ENCODE assay signal across 8 mouse cellular contexts in the genomic region with DNA sequence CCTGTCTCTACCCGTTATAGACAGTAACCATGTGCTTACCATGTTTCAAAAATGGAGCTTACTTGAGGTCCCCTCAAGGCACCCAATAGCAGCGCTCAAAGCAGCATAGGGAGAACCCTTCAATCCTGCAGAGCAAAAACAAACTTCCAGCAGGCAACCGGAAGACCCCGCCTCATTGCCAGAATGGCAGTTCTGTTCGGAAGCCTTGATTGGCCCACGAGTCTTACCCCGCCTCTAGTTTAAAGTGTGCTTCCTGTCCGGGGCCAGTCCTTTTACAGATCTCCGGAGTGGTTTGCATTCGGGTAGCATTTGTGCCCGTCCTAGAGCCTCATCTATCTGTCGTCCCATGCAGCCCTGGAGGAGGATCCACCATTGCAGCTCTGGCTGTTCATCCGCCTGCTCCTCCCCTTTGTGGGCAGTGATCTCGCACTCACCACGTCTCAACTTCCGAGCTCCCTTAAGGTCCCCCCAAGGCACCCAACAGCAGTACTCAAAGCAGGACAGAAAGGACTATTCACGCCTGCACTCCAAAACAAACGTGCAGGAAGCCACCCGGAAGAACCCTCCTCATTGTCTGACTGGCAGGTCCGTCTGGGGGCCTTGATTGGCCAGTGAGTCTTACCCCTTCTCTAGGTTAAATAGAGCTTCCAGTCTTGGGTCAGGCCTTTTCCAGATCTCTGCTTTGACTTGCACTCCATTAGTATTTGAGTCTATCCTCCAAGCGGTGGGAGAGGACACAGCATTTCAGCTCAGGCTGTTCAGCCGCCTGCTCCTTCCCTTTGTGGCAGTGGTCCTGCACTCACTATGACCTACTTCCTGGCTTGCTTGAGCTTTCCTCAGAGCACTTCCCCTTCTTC. TPM values are rescaled to one million over a fixed set of nuclear protein-coding genes. Genes with fewer than 3 reads are reported as not detected.
A peak's percentile ranks its signal among the peaks of the same experiment; 100 is the strongest.
DNase-seq lines count a peak whose midpoint lies in the region; ATAC-seq and TF ChIP-seq lines count a peak whose summit lies in the region.
"Not testable (repeated sequence)": the region's sequence is repeated elsewhere in the genome, so short reads cannot be mapped to it uniquely, and the experiment has no call there.

No protein-coding gene starts in this region.

- peak overlapping the region; percentile 87 for H3K27ac ChIP-seq in MEL (ENCODE audit: control insufficient read depth, low read depth, low read length)
- H3K27ac ChIP-seq in cerebellum, adult 2 months (ENCODE audit: insufficient read depth, low read length): peak overlapping the region; percentile 32
- peak overlapping the region; percentile 82 for H3K27ac ChIP-seq in forebrain, postnatal 0 days (ENCODE audit: low read depth, low read length)
- peak overlapping the region; percentile 82 for H3K27ac ChIP-seq in layer of hippocampus, adult 2 months
- peak overlapping the region; percentile 87 for H3K27ac ChIP-seq in neural tube, embryonic 15.5 days (replicated peaks)

- TF ChIP-seq POLR2A in MEL (IDR thresholded peaks at IDR 0.05; ENCODE audit: control insufficient read depth in 1 of 2, insufficient read depth in 1 of 2, low read depth in 1 of 2, low read length in 2 of 2, poor library complexity in 1 of 2): peak; percentile 34 to 82; a peak in 3 of 4 replicates
- TF ChIP-seq POLR2A in cerebellum, adult 2 months (IDR thresholded peaks at IDR 0.05; ENCODE audit: borderline replicate concordance, insufficient read depth, low read length): peak; percentile 31; the same call in 1 of the 2 replicates
- peak; percentile 50; the same call in 1 of the 2 replicates for TF ChIP-seq POLR2A in lung, adult 2 months (IDR thresholded peaks at IDR 0.05; ENCODE audit: borderline replicate concordance, extremely low read depth, low read depth, low read length)

- H3K79me2 ChIP-seq in MEL (ENCODE audit: control insufficient read depth, insufficient read depth, low read length, poor library complexity): not testable (repeated sequence)

- peak overlapping the region; percentile 65 for H3K4me2 ChIP-seq in forebrain, postnatal 0 days (ENCODE audit: low read depth)
- peak overlapping the region; percentile 69 for H3K4me2 ChIP-seq in neural tube, embryonic 15.5 days

- DNase-seq in MEL (ENCODE audit: low read depth, low spot score): peak; percentile 94
- peak; percentile 75 to 87 for DNase-seq in cerebellum, adult 2 months
- peak; percentile 91 for DNase-seq in forebrain, postnatal 0 days
- DNase-seq in heart, postnatal 36 days: peak; percentile 77 to 80
- peak; percentile 76 to 86 for DNase-seq in layer of hippocampus, adult 2 months (ENCODE audit: low spot score in 2 of 2)
- peak; percentile 75 for DNase-seq in lung, adult 2 months
- peak; percentile 77 for DNase-seq in testis, postnatal 10 days (ENCODE audit: low spot score)

- peak overlapping the region; percentile 59 to 66 for H3K4me3 ChIP-seq in MEL (ENCODE audit: control insufficient read depth in 1 of 2, insufficient read depth in 1 of 2, low read depth in 2 of 2, low read length in 2 of 2)
- peak overlapping the region; percentile 56 for H3K4me3 ChIP-seq in cerebellum, adult 2 months (replicated peaks; ENCODE audit: insufficient read depth, low read depth, low read length)
- H3K4me3 ChIP-seq in forebrain, postnatal 0 days (ENCODE audit: low read depth, low read length): peak overlapping the region; percentile 41
- H3K4me3 ChIP-seq in layer of hippocampus, adult 2 months: peak overlapping the region; percentile 59
- peak overlapping the region; percentile 76 for H3K4me3 ChIP-seq in lung, adult 2 months (replicated peaks; ENCODE audit: extremely low read depth, low read depth, low read length)
- H3K4me3 ChIP-seq in neural tube, embryonic 15.5 days (replicated peaks): peak overlapping the region; percentile 55

- not testable (repeated sequence) for H3K36me3 ChIP-seq in MEL (ENCODE audit: control insufficient read depth in 1 of 2, insufficient read depth in 2 of 2, low read length in 2 of 2); forebrain, postnatal 0 days (ENCODE audit: insufficient read depth); neural tube, embryonic 15.5 days

- not testable (repeated sequence) for TF ChIP-seq EP300 in MEL (IDR thresholded peaks at IDR 0.05; ENCODE audit: low read depth in 1 of 2, low read length in 2 of 2)

- H3K27me3 ChIP-seq in MEL (ENCODE audit: control insufficient read depth in 1 of 2, insufficient read depth in 2 of 2, low read length in 2 of 2); cerebellum, adult 2 months (ENCODE audit: control insufficient read depth, insufficient read depth, low read length); forebrain, postnatal 0 days (ENCODE audit: insufficient read depth, low read length); neural tube, embryonic 15.5 days (replicated peaks): not testable (repeated sequence)

- not testable (repeated sequence) for TF ChIP-seq CTCF in MEL (IDR thresholded peaks at IDR 0.05 in 2 of 3, conservative IDR thresholded peaks at IDR 0.05 in 1 of 3; ENCODE audit: control insufficient read depth in 1 of 3, insufficient read depth in 1 of 3, low read depth in 2 of 3, low read length in 3 of 3, poor library complexity in 1 of 3, severe bottlenecking in 1 of 3); cerebellum, adult 2 months (IDR thresholded peaks at IDR 0.05; ENCODE audit: borderline replicate concordance, insufficient read depth, low read depth, low read length); forebrain, postnatal 0 days (IDR thresholded peaks at IDR 0.05; ENCODE audit: low read depth); layer of hippocampus, adult 2 months (conservative IDR thresholded peaks at IDR 0.05); lung, adult 2 months (IDR thresholded peaks at IDR 0.05; ENCODE audit: insufficient read depth, low read length)

- WGBS in cerebellum, adult 2 months: 8% methylated on average over 22 of the region's 22 CpGs
- WGBS in forebrain, postnatal 0 days: 13% methylated on average over 22 of the region's 22 CpGs
- WGBS in lung, adult 2 months: 9% methylated on average over 22 of the region's 22 CpGs
- WGBS in neural tube, embryonic 15.5 days: 8% methylated on average over 22 of the region's 22 CpGs

- intact Hi-C loops in heart, postnatal 36 days (cut with DNase I): loop anchor here (2.0 to 10.0 kb wide), 2 partner anchors 21 to 53 kb away; a partner anchor contains a TSS

- ATAC-seq in forebrain, postnatal 0 days: peak; percentile 99
- peak; percentile 99 for ATAC-seq in neural tube, embryonic 15.5 days (ENCODE audit: low FRiP score)

- peak overlapping the region; percentile 64 for H3K9ac ChIP-seq in MEL (ENCODE audit: control insufficient read depth, low read depth, low read length, poor library complexity, severe bottlenecking)
- H3K9ac ChIP-seq in forebrain, postnatal 0 days: peak overlapping the region; percentile 54
- H3K9ac ChIP-seq in neural tube, embryonic 15.5 days (replicated peaks): peak overlapping the region; percentile 53

- H3K9me3 ChIP-seq in MEL (replicated peaks; ENCODE audit: insufficient read depth, low read length); forebrain, postnatal 0 days (ENCODE audit: low read length); neural tube, embryonic 15.5 days (replicated peaks): not testable (repeated sequence)

- H3K4me1 ChIP-seq in MEL (ENCODE audit: control insufficient read depth in 1 of 2, insufficient read depth in 2 of 2, low read length in 2 of 2); cerebellum, adult 2 months (ENCODE audit: control insufficient read depth, insufficient read depth, low read length); forebrain, postnatal 0 days (ENCODE audit: insufficient read depth); lung, adult 2 months (ENCODE audit: control insufficient read depth, insufficient read depth, low read length); neural tube, embryonic 15.5 days: not testable (repeated sequence)

- TF ChIP-seq RAD21 in MEL (IDR thresholded peaks at IDR 0.05; ENCODE audit: low read depth, low read length): not testable (repeated sequence)

TF ChIP-seq in MEL, 35 proteins besides CTCF, POLR2A, EP300 and RAD21:
- TF ChIP-seq NELFE (IDR thresholded peaks at IDR 0.05; ENCODE audit: low read depth, low read length): peak; percentile 69
- peak; percentile 60 for TF ChIP-seq ELF1 (IDR thresholded peaks at IDR 0.05; ENCODE audit: low read depth, low read length)
- peak; percentile 82 for TF ChIP-seq HCFC1 (IDR thresholded peaks at IDR 0.05; ENCODE audit: low read depth, low read length)
- TF ChIP-seq MYC (IDR thresholded peaks at IDR 0.05; ENCODE audit: low read depth, low read length): peak; percentile 78; the same call in 1 of the 2 replicates
- peak; percentile 17; the same call in 1 of the 2 replicates for TF ChIP-seq ZMIZ1 (IDR thresholded peaks at IDR 0.05; ENCODE audit: low read depth, low read length)
- peak; percentile 84 for TF ChIP-seq MAX (IDR thresholded peaks at IDR 0.05; ENCODE audit: low read length)
- peak; percentile 70; the same call in 1 of the 2 replicates for TF ChIP-seq TBP (IDR thresholded peaks at IDR 0.05; ENCODE audit: low read depth, low read length)
- TF ChIP-seq SIN3A (IDR thresholded peaks at IDR 0.05; ENCODE audit: low read length): peak; percentile 45; the same call in 1 of the 2 replicates
- peak; percentile 64 for TF ChIP-seq MXI1 (IDR thresholded peaks at IDR 0.05; ENCODE audit: low read depth, low read length)

RNA-seq across cellular contexts. Expression of a gene that starts 22.0 kb away (rescaled TPM):
- total RNA-seq in MEL (2012; rRNA removed): 6.6 and 11.4 TPM in 2 replicates
- 10 to 100 TPM in 1 of 2 experiments, 1 to 10 TPM in 1; 9.7 to 48.3 TPM for polyA plus RNA-seq in MEL (2012; ENCODE audit: insufficient read depth in 1 of 2, insufficient read length in 2 of 2, low read depth in 1 of 2, low replicate concordance in 2 of 2, missing spikeins in 1 of 2)
- polyA plus RNA-seq in cerebellum, adult 2 months (2012; rRNA removed): 6.7 and 9.0 TPM in 2 replicates
- total RNA-seq in forebrain, postnatal 0 days (2014; rRNA removed): 6.0 and 6.2 TPM in 2 replicates
- polyA plus RNA-seq in forebrain, postnatal 0 days (2015; fragmentation: Nextera tagmentation; extraction: Ambion mirVana): 3.9 and 5.6 TPM in 2 replicates
- 10 to 100 TPM; 48.7 to 58.7 TPM for total RNA-seq in heart, postnatal 36 days (2021)
- 10 to 100 TPM; 11.7 to 14.8 TPM for total RNA-seq in layer of hippocampus, adult 2 months (2021)
- 11.2 and 24.1 TPM in 2 replicates for polyA plus RNA-seq in lung, adult 2 months (2012; rRNA removed)
- 7.3 and 13.6 TPM in 2 replicates for polyA plus RNA-seq in neural tube, embryonic 15.5 days (2015; fragmentation: Nextera tagmentation; extraction: Ambion mirVana)

Comparison
In these comparisons a context has a peak if more than half of its experiments do, and no peak if none do; other contexts are left out.
1. Peak in every context shown above with its lines: DNase-seq, ATAC-seq, H3K4me3 ChIP-seq and H3K27ac ChIP-seq.
2. H3K27ac ChIP-seq: peak in every context shown above with its lines; median percentile 87 in MEL; 87 in neural tube, embryonic 15.5 days; 82 in forebrain, postnatal 0 days; 82 in layer of hippocampus, adult 2 months; 32 in cerebellum, adult 2 months.